Mouse (Mus musculus) liver, adult 2 months (tissue): ENCODE results near the gene Ppm1d.

Experiments used
- CTCF ChIP-seq: fragments of 200-500 bp; IDR thresholded peaks from 2 replicates; pipeline ENCODE4 v1.5.1; 2011; ENCODE audit warnings: low read depth, low read length, control low read depth
- POLR2A ChIP-seq: fragments of 200-500 bp; IDR thresholded peaks from 2 replicates; pipeline ENCODE4 v1.6.1; 2011; ENCODE audit warnings: low read length, control low read depth; ENCODE audit not compliant: insufficient read depth; ENCODE audit errors: extremely low read depth

DNA sequence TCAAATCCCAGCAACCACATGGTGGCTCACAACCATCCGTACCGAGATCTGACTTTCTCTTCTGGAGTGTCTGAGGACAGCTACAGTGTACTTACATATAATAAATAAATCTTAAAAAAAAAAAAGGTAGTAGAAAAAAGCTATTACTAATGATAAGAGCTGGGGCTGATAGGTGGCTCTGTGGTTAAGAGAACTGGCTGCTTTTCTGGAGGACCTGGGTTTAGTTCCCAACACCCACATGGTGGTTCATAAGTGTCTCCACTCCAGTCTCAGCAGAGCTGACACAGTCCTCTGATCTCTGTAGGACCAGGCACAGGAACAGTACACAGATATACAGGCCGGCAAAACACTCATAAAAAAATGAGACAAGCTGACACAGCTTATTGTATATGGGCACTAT lies 9.9 kb upstream of the Ppm1d start:
- TF ChIP-seq CTCF = no peak
- no peak for TF ChIP-seq POLR2A
